Mouse (Mus musculus): Measurements from ENCODE around the gene Ints3.

- TF ChIP-seq CTCF (IDR thresholded peaks at IDR 0.05; ENCODE audit: insufficient read depth, low read depth, low read length), result no peak
- no peak for TF ChIP-seq POLR2A (IDR thresholded peaks at IDR 0.05; ENCODE audit: insufficient read depth, low read depth, low read length)
These were observed 41.5 kb downstream of the Ints3 start for GRCm38 (mm10) chr3:90391941-90392340.
